Mouse (Mus musculus) frontal cortex, adult (tissue): Measurements from ENCODE around the gene Atox1.

Experiments used
- ATAC-seq: cut with Nextera tagmentation; 2 replicates; pipeline ENCODE4 v1.9.2; 2017; ENCODE audit warnings: mild to moderate bottlenecking, moderate library complexity, mixed read lengths; ENCODE audit not compliant: low TSS enrichment

The Atox1 gene

DNA sequence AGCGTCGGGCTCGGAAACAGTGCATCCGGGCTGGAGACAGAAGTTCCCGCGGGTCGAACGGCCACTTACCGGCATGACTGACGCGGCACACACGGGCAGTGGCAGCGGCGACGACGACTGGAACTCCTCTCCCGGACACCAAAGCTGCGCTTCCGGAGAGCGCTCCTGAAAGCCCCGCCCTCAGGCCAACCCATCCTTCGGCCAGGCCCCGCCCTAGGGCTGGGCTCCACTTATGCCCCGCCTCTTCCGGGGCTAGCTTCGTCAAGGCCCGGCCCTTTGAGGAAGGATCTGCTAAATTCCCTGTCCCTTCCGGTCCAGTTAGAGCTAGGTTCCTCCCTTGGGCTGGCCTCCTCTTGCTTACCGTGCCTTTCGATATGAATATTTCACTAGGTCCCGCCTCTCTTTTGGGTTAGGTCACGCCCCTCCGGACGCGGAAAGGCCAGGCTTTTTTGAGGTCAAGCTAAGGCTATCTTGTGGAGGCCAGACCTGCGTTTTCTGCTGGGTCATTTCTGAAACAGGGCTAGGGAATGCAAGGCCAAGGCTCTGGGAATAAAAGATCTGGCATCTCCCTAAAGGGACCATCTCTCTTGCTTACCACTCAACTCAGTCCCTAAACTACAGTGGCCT lies at the start of gene Atox1:
Gene Atox1, minus strand, starts transcription at position 221 of the 627 bp plus-strand sequence.
- ATAC-seq, result peak; percentile 98

DNA sequence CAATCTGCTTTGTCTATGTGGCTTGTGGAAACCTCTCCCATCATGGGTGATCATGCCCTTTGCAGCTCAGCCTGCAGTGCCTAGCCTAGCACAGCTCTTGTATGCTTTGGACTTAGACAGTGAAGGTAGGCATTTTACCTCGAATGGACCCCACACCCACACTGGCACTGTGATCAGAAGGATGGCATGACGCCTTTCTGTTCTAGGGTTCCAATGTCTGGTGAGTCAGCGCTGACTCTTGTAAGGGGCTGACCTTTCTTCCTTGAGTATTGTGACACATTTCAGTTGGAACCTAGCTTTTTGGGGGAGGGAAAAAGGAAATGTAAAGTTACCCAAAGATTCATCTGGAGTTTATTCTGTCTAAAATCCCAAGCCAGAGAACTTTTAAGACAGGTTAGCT lies 44.4 kb upstream of the Atox1 start:
- no peak for ATAC-seq

DNA sequence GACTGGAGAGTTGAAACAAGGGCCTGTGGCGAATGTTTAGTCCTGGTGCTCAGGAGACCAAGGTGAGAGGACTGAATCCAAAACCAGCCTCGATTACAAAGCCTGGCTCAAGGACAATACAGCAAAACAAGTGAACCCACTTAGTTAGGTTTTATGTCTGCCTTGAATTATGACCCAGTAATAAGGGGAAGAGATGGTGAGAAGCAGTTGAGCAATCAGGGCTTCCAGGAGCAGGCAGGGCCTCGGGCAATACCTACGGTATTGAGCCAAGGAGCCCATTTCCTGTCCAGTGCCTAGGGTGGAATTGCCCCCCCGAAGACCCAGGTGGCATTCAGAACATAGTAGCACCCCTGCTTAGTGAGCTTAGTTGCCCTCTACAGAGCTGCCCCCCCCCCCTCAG lies 41.8 kb upstream of the Atox1 start:
- ATAC-seq, result no peak

- ATAC-seq, result no peak
Measured at GRCm38 (mm10) chr11:55501955-55502531, 41.0 kb upstream of the Atox1 start.

DNA sequence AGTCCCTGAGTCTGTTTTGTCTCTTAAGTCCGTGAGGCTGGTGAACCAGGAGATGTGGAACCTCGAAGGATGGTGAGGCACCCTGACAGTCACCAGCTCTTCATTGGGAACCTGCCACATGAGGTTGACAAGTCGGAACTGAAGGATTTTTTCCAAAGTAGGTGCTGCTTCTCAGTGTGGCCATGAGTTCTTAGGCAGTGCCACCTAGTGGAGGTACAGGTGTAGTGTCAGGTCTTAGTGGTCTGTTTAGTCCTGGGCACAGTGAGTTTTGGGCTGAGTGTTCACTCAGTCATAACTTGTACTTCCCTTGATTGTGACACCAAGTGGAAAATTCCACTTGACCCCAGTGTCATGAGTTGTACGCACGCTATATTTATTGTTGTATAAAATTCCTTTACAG lies 36.8 kb upstream of the Atox1 start:
- ATAC-seq, result peak; percentile 79

DNA sequence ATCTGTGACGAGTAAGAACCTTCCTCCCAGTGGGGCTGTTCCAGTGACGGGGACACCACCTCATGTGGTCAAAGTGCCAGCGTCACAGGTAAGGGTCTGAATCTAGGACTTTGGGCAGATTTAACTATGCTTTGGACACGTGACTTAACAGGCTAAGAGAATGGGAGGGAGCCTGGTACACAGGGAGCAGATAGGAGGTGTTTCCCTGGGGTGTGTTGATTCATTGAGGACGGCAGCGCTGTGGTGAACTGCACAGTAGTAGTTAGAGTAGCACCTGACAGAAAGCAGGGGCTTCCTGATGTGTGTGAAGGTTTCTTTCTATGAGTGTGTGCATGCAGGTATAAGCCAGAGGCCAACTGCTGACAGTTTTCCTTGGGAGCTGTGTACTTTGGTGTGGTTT lies 35.1 kb upstream of the Atox1 start:
- ATAC-seq, result no peak

DNA sequence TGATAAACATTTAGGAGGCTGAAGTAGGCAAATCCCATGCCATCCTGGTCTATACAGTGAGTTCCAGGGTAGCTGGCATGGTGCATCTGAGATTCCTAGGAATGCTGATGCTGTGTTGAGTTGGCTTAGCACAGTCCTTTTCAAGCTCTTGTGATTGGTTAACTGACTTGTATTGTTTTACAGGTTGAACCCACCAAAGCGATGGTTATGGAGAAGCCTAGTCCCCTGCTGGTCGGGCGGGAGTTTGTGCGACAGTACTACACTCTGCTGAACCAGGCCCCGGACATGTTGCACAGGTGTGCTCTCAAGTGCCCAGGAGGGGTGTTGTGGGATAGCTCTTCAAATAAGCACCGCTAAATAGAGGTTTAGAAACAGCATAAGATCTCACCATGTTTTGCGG lies 24.4 kb upstream of the Atox1 start:
- ATAC-seq, result no peak

DNA sequence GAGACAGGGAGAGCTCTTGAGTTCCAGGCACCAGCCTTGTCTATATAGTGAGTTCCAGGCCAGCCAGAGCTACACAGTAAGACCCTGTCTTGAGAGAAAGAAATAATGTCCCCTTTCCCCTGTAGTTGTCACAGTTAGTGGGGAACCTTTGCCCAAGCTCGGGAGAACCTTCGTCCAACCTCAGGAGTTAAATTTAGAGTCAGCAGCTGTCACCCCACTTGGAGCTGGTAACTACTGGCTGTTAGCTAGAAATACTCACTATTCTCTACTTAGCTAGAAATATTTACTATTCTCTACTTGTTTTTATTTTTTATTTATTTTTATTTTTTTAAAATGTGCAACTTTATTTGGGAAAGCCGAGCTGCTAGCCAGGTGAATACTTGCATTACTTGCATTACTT lies 12.2 kb upstream of the Atox1 start:
- ATAC-seq, result no peak

- no peak for ATAC-seq
Measured at GRCm38 (mm10) chr11:55471467-55471866, 10.4 kb upstream of the Atox1 start.

DNA sequence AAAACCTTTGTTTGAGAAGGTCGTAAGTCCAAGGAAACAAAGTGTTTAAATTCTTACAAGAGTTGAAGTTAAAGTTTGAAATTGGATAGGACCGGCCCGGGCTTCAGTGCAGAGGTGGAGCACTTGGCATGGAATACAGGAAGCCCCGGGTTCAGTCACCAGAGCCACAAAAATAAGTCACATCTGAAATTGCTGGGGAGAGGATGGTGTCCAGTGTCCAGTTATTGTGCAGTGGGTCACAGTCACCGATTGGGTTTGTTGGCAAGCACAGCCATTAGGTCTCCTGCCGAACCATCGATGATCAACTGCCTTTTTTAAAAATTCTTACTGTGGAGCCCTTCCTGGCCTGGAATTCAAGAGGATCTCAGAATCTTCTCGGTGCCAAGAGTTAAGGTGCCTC lies 9.7 kb upstream of the Atox1 start:
- no peak for ATAC-seq

GRCm38 (mm10) chr11:55469923-55470691 lies 9.1 kb upstream of the Atox1 start:
- ATAC-seq, result peak; percentile 41

DNA sequence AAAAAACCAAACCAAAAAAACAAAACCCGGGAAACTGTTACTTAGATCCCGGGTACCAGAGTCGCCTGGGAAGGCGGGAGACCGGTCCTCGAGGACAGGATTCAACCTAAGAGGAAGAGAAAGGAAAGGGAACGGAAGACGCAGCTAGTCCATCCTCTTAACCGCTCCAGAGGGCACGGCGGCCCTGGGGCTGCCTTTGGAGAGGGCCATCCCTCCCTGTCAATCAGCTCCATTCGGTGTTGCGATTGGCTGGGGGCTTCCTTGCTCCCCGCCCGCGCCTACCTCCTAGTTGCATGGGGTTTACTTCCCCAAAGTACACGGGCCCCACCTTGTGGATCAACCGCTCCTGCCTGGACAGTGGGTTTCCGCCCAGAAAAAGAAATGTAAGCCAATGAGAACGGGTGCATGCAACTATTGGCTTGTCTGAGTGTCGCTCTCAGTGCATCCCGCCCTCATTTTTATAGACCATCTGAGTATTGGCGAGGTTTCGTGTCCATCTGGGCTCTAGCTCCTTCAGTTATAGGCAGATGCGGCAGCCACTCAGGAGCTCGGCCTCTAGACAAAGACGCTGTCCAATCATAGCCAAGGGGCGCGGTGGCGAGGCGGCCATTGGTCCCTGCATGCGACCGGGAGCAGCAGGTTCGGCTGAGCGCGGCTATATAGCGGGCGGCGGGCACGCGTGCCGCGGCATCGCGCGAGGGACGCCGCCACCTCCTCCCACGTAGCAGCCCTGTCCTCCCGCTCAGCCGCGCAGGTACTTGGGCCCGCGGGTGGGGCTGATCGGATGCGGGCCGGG lies 8.2 kb upstream of the Atox1 start, which contains the start of gene G3bp1:
Gene G3bp1, plus strand, starts transcription at position 638 of the 796 bp plus-strand sequence.
- peak; percentile 95 for ATAC-seq

DNA sequence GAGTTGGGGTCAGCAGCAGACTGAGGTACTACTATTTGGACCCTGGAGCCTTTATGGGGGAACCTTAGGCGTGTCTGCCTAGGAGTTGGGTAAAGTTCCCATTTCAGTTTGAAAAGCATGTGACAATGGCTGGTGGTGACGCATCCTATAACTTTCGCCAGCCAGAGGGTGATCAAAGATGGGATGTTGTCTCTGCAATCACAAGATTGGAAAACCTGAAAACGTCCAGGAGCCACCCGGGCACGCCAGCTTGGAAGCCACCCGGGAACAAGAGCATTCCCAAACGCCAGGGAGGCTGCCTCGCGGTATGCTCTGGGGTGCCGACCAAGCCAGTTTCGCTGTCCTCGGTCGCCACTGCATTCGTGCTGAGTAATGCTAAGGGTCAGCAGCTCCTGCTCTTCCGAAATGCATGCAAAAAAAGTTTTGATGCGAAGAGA lies 7.6 kb upstream of the Atox1 start:
- ATAC-seq, result peak; percentile 18; the same call in 1 of the 2 replicates

DNA sequence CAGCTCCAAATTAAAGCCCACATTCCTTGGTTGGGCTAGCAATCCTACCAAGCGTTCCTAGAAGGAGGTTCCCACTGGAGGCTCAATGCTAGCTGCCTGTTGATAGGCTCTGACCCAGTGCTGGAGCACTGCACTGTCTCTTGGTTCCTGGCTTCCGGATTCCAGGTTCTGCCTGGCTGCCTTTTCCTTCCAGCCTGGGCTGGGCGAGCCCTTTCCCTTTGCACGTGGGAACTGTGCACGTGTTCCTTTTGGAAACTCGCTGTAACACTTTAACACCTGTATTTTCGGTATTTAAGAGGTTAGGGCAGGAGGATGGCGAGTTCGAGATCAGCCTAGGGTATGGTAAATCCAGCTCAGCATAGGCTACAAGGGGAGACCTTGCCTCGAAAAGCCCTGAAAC lies 7.0 kb upstream of the Atox1 start:
- no peak for ATAC-seq

DNA sequence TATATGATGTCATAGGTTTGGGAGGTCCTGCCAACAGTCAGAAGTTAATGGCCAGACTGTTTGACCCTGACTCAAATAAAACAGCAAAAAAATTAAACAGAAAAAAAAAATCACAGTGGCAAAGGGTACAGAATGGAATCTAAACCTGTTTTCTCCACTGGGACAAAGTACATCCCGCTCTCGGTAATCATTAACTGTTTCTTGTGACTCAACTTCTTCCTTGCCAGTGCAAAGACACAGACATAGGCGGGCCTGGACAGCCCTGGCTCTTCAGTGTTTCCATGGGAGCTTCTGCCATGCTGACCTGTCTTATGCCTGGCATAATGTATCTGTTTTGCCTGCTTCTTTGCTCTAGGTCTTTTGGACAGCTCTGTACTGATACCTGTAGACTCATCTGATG lies 4.1 kb upstream of the Atox1 start:
- ATAC-seq, result no peak

- no peak for ATAC-seq
Measured at GRCm38 (mm10) chr11:55464707-55465106, 3.7 kb upstream of the Atox1 start.

GRCm38 (mm10) chr11:55462149-55462548 lies 1.1 kb upstream of the Atox1 start:
- no peak for ATAC-seq

DNA sequence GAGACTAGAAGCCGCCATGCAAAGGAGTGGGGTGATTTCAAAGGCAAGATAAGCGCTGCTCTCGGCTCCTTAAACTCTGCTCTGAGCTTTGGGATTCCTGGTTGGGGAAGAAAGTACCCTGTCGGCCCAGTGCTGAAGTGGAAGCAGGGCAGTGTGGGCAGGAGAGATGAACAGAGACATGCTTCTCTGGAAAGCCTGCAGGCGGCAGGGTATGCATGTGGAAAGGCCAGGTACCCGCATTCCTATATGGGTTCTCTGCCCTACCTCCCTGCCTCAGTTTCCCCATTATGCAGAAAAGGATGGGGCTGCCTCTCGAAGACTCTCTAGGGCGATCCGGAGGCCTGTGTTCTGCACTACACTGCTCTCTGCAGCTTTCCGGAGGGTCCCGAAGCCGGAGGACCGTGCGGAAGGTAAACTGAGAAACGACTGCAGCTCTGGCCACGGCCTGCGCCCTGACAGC lies 450 bp downstream of the Atox1 start:
- ATAC-seq, result peak; percentile 75

DNA sequence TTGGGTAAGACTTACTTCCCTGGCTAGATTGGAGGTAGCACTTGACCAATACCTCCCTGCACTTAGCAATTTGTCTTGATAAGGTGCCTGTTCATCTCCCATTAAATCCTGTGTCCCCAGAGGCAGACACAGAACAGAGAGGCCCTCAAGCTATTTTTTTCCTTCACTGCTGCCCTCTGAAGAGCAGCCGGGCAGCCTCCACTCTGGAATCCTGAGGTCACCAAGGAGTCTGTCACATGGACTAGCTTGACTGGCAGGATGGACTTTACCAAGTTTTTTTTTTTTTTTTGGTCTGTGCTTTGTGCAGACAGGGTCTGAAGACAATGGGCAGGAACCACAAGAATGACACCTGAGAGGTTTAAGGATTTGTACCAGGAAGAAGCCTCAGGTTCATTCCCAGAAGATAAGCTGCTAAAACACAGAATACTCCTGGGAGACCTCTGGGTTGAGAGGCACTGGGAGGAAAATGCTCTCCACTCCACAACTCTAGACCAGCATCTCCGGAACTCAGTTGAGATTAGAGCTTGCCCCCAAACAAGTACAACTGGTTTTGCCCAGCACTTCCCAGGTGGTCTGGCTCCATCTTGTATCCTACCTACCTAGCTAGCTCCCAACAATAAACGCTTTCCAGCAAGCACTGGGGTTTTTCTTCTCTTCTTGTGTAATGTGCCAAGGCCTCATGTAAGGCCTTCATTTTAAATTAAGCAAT lies 1.0 kb downstream of the Atox1 start:
- ATAC-seq, result no peak

DNA sequence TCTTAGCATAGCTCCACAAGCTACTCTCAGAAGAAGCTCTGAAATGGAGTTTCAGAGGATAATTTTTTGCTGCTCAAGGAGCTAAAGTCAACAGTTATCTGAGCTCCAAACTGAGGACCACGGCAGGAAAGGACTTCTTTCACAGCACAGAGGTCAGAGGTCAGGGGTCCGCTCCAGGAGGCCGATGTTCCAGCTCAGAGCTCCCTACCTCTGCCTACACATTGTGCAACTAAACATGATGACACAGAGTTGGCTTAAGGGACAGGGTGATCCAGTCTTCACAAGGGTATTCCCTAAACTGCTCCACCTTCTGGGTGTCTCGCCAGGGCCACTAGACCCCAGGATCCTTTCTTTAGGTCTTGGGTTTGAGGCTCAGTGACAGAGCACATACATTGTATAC lies 2.5 kb downstream of the Atox1 start:
- ATAC-seq, result no peak

DNA sequence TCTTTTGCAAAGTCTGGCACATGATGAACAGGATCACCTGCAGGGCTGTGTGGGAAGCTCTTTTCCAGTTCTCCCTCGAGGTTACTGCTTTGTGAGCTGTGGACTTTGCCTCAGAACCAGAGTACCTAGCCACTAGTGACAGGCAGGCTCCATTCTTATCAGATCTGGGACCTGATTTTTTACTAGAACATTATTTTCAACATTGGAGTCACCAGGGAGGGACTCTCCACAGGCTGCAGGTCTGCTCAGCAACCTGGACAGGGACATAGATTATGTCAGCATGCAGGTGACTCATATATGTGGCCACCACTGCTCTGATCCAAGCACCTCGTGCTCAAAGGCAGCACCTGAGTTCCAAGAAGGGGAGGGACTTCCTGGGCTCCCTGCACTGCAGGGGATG lies 5.9 kb downstream of the Atox1 start:
- no peak for ATAC-seq

DNA sequence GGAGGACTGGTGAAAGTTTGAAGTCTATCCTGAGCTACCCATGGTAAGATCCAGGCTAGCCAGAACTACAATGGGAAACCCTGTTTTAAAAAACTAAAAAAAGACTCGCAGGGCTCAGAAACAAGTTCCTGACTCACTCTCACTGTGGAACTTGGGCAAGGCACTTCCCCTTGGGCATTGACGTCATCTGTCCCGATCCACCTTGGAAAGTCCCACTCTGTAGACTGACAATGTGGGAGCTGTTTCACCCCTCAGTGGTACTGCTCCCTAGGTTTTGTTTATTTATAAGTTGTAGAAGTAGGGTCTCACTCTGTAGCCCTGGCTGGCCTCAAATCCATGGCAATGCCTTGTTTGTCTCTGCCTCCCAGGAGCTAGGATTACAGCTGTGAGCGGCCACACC lies 7.4 kb downstream of the Atox1 start:
- no peak for ATAC-seq
